Mouse (Mus musculus): Measurements from ENCODE around the gene Aox4.

Aox4 gene

GRCm38 (mm10) chr1:58302015-58302414, 91.8 kb downstream of the Aox4 start:
- DNase-seq (ENCODE audit: low spot score): no peak

DNA sequence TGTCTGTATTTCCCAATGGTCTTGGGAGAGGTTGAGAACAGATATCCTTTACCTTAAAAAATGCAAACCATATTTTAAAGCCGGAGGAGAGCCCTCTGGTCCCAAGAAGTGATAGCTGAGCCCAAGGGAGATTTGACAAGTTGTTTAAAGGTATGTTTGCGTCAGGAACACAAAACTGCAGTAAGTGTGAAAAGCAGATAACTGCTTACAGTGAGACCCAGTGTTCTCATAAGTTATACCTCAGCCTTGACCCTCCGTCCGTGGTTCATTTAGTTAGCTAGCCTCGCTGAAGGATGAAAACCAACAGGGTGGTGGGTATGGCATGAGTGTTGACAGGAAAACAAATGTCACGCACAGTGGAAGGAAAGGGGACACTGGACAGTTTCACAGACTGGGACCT, 92.8 kb downstream of the Aox4 start:
- DNase-seq (ENCODE audit: low spot score): no peak

- no peak for DNase-seq (ENCODE audit: low spot score)
These were observed 93.5 kb downstream of the Aox4 start for GRCm38 (mm10) chr1:58303726-58304125.

DNA sequence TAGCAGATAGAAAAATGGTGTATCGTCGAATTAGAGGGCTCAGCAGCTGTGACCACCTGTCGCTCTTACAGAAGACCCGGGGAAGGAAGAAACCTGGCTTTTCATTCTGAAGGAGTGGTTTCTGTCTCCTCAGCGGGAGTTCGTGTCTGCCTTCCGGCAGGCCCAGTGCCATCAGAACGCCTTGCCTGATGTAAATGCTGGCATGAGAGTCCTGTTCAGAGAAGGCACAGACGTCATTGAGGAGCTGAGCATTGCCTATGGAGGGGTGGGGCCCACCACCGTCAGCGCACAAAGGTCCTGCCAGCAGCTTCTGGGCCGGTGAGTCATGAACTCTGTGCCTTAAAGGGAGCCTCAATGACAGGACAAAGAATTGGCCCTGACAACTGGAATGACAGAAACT, 94.1 kb downstream of the Aox4 start:
- DNase-seq (ENCODE audit: low spot score): peak; percentile 8

DNA sequence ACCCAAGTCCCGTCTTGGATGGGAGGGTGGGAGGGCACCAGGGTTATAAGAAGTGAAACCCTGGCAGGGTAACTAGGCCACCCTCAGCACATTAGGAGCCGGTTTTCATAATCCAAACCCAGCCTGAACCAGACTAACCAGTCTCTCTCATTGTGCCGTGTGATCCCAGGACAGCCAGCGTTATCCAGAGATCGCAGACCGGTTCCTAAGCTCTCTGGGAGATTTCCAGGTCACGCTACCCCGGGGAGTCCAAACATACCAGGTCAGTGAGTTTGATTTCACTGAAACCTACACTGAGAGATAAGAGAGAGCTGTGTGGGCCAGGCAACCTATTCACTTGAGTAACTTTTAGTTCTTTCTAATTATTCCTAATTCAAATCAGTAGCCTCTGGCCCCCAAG, 97.0 kb downstream of the Aox4 start:
- no peak for DNase-seq (ENCODE audit: low spot score)

DNA sequence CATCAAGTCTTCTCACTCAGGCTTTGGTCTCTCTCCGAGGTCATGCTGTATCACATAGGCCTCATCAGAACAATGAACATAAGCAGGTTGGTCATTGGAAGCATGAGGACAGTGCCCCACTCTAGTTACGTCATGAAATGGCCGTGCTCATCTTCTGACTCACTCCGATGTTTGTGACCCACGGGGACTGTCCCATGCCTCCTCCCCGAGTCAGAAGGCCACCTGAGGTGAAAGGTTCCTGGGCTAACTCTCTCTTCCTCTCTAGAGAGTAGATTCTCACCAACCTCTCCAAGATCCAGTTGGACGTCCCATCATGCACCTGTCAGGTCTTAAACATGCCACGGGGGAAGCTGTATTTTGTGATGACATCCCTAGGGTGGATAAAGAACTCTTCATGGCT, 98.4 kb downstream of the Aox4 start:
- no peak for DNase-seq (ENCODE audit: low spot score)

- no peak for DNase-seq (ENCODE audit: low spot score)
These were observed 99.7 kb downstream of the Aox4 start for GRCm38 (mm10) chr1:58309853-58310252.

DNA sequence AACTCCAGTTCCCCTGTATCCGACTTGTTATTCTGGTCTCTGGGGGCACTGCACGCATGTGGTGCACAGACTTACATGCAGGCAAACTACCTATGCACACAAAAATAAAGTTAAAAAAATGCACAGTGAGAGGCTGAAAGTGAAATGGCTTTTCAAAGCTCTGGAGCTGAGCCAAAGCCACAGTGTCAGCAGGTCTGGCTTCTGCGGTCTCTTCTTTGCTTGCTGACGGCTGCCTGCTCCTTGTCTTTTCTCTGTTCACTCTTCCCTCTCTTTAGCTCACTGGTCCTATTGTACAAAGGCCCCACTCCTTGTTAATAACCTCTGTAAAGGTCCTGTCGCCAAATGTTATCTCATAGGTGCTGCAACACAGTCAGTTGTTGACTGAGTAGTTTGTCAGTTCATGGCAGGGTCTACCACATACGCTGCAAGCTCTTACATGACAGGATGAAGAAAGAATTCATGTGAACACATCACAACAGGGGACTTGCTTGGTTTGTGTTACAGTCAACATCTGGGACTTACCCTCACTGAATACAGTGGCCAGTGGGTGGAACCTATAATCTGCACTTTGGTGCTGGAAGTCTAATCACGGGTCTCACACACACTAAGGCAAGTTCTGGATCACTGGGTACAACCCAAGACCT, 101.1 kb downstream of the Aox4 start:
- DNase-seq (ENCODE audit: low spot score): no peak

DNA sequence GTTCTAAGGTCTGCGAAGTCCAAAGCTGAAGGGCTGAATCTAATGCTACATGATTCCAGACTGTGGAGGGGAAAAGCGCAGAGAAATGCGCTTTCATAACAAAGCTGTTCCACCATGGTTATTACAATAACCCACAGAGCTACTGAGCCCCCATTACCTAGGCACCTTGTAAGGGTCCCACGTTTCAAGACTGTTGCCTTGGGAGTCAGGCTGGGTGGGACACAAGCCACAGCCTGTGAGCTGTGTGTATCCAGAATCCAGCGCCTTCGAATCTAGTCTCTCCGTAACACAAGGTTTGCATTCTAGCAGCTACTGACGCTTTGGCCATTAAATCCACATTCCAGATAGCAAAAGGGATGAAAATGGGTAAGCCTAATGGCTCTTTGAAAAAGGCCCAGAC, 103.0 kb downstream of the Aox4 start:
- DNase-seq (ENCODE audit: low spot score): no peak

DNA sequence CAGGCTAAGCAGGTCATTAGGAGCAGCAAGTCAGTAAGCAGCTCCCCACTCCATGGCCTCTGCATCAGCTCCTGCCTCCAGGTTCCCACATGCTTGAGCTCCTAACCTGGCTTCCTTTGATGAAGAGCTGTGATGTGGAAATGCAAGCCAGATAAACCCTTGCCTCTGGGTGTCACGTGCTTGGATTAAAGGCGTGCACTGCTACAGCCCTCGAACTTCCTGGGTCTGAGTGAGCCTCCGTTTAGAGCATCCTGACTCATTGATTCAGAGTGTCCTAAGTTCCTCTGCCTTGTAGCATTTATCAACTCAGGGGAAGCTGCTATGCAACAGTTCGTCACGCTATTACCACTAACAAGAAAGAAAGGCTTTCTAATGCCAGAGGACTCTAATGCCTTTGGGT, 105.3 kb downstream of the Aox4 start:
- DNase-seq (ENCODE audit: low spot score): no peak

All from MN1 (cell line).